ENCODE assay signal across 19 mouse cellular contexts in genomic region chr10:20124576-20124975, GRCm38 (mm10). TPM values are rescaled to one million over a fixed set of nuclear protein-coding genes. Genes with fewer than 3 reads are reported as not detected.
DNase-seq lines count a peak whose midpoint lies in the region; ATAC-seq and TF ChIP-seq lines count a peak whose summit lies in the region.
"Had no signal": no experiment of that assay in that cellular context is flagged by ENCODE, and none has a peak within 500 bp of the region (broad histone marks: within the 10 kb centered on the region; RNA-seq: fewer than 3 reads in every experiment).

No protein-coding gene starts in this region.

- no peak for TF ChIP-seq CTCF in kidney, adult 2 months (conservative IDR thresholded peaks at IDR 0.05; ENCODE audit: insufficient read depth, insufficient read length, low read depth, low read length)
- no peak for TF ChIP-seq CTCF in ES-Bruce4 (IDR thresholded peaks at IDR 0.05; ENCODE audit: low read depth, low read length)

- 0 out of 2 replicates have a peak, but pooled peaks have one; percentile 19 for ATAC-seq in midbrain, embryonic 13.5 days
- no peak for ATAC-seq in midbrain, embryonic 16.5 days
- ATAC-seq: activated CD4-positive, CD25-positive, alpha-beta regulatory T cell, adult 4 months; intestine, postnatal 0 days had no signal

- H3K9me3 ChIP-seq in midbrain, embryonic 13.5 days = no peaks in the 10 kb centered on the region
- no peaks in the 10 kb centered on the region for H3K9me3 ChIP-seq in midbrain, embryonic 16.5 days (replicated peaks; ENCODE audit: control insufficient read depth, low read length, poor library complexity, severe bottlenecking)
- H3K9me3 ChIP-seq in ES-Bruce4 (replicated peaks; ENCODE audit: control insufficient read depth, insufficient read depth, low read length, poor library complexity, severe bottlenecking) = no peaks in the 10 kb centered on the region
- H3K9me3 ChIP-seq: embryonic facial prominence, embryonic 13.5 days; forebrain, embryonic 10.5 days; hindbrain, embryonic 12.5 days; liver, embryonic 15.5 days; neural tube, embryonic 15.5 days had no signal

- peaks cover 7% of the 10 kb centered on the region for H3K4me1 ChIP-seq in kidney, adult 2 months (ENCODE audit: control insufficient read depth, insufficient read depth, low read length)
- no peaks in the 10 kb centered on the region for H3K4me1 ChIP-seq in midbrain, embryonic 13.5 days (replicated peaks)
- no peaks in the 10 kb centered on the region for H3K4me1 ChIP-seq in midbrain, embryonic 16.5 days (ENCODE audit: control insufficient read depth, insufficient read depth, low read length)
- H3K4me1 ChIP-seq in ES-Bruce4 (ENCODE audit: control insufficient read depth, insufficient read depth, low read length) = no peaks in the 10 kb centered on the region
- H3K4me1 ChIP-seq: embryonic facial prominence, embryonic 13.5 days; liver, embryonic 15.5 days had no signal

- no peak overlapping the region for H3K27ac ChIP-seq in kidney, adult 2 months (ENCODE audit: insufficient read depth, low read depth, low read length)
- no peak overlapping the region for H3K27ac ChIP-seq in midbrain, embryonic 13.5 days
- H3K27ac ChIP-seq in midbrain, embryonic 16.5 days (ENCODE audit: low read length) = no peak overlapping the region
- H3K27ac ChIP-seq in ES-Bruce4 (ENCODE audit: insufficient read depth, low read length) = no peak overlapping the region
- H3K27ac ChIP-seq: embryonic facial prominence, embryonic 13.5 days; forebrain, embryonic 10.5 days; hindbrain, embryonic 12.5 days; hindbrain, postnatal 0 days; liver, embryonic 15.5 days; neural tube, embryonic 15.5 days had no signal

- no peak overlapping the region for H3K4me3 ChIP-seq in kidney, adult 2 months (ENCODE audit: insufficient read depth, low read depth, low read length)
- no peak overlapping the region for H3K4me3 ChIP-seq in midbrain, embryonic 13.5 days (replicated peaks)
- no peak overlapping the region for H3K4me3 ChIP-seq in midbrain, embryonic 16.5 days (ENCODE audit: low read depth, low read length)
- H3K4me3 ChIP-seq in ES-Bruce4 (ENCODE audit: low read depth, low read length) = peak overlapping the region; percentile 17; the same call in 1 of the 2 replicates
- H3K4me3 ChIP-seq: embryonic facial prominence, embryonic 13.5 days; forebrain, embryonic 10.5 days; hindbrain, embryonic 12.5 days; liver, embryonic 15.5 days; neural tube, embryonic 15.5 days had no signal

- H3K36me3 ChIP-seq in kidney, adult 2 months (ENCODE audit: control insufficient read depth, insufficient read depth, low read length) = peaks cover 3% of the 10 kb centered on the region
- H3K36me3 ChIP-seq in midbrain, embryonic 13.5 days = no peaks in the 10 kb centered on the region
- H3K36me3 ChIP-seq in midbrain, embryonic 16.5 days (ENCODE audit: control insufficient read depth, insufficient read depth, low read length) = no peaks in the 10 kb centered on the region
- no peaks in the 10 kb centered on the region for H3K36me3 ChIP-seq in ES-Bruce4 (ENCODE audit: control insufficient read depth, insufficient read depth, low read length, poor library complexity, severe bottlenecking)
- H3K36me3 ChIP-seq: forebrain, embryonic 10.5 days; hindbrain, embryonic 12.5 days; neural tube, embryonic 15.5 days had no signal

- 68% methylated on average over 12 of the region's 12 CpGs for WGBS in kidney, adult 2 months
- WGBS in midbrain, embryonic 13.5 days = 83% methylated on average over 12 of the region's 12 CpGs
- 84% methylated on average over 12 of the region's 12 CpGs for WGBS in midbrain, embryonic 16.5 days

- DNase-seq in kidney, adult 2 months = peak; percentile 59
- DNase-seq in kidney, postnatal 25 days = no peak
- DNase-seq in R1 (ENCODE audit: low read depth, low spot score) (peak; percentile 76), liver (no peak)
- DNase-seq in gastrocnemius, postnatal 10 days = no peak

- H3K27me3 ChIP-seq in kidney, adult 2 months (replicated peaks; ENCODE audit: control insufficient read depth, insufficient read depth, low read length) = no peaks in the 10 kb centered on the region
- H3K27me3 ChIP-seq in midbrain, embryonic 13.5 days = no peaks in the 10 kb centered on the region
- H3K27me3 ChIP-seq in midbrain, embryonic 16.5 days (ENCODE audit: control insufficient read depth, insufficient read depth, low read depth, low read length) = no peaks in the 10 kb centered on the region
- no peaks in the 10 kb centered on the region for H3K27me3 ChIP-seq in ES-Bruce4 (ENCODE audit: control insufficient read depth, insufficient read depth, low read length, poor library complexity, severe bottlenecking)
- H3K27me3 ChIP-seq: embryonic facial prominence, embryonic 13.5 days; hindbrain, embryonic 12.5 days; liver, embryonic 15.5 days; neural tube, embryonic 15.5 days had no signal

- no peak for TF ChIP-seq POLR2A in kidney, adult 2 months (IDR thresholded peaks at IDR 0.05; ENCODE audit: low read depth, low read length)
- no peak for TF ChIP-seq POLR2A in ES-Bruce4 (IDR thresholded peaks at IDR 0.05; ENCODE audit: insufficient read depth, low read length)

- no peak overlapping the region for H3K9ac ChIP-seq in midbrain, embryonic 13.5 days (replicated peaks)
- no peak overlapping the region for H3K9ac ChIP-seq in midbrain, embryonic 16.5 days (ENCODE audit: low read depth, low read length)
- peak overlapping the region; percentile 23; the same call in 1 of the 2 replicates for H3K9ac ChIP-seq in ES-Bruce4 (ENCODE audit: low read depth, poor library complexity, severe bottlenecking)
- H3K9ac ChIP-seq: embryonic facial prominence, embryonic 13.5 days; forebrain, postnatal 0 days; hindbrain, embryonic 12.5 days; liver, embryonic 15.5 days; lung, embryonic 14.5 days; neural tube, embryonic 15.5 days had no signal

- H3K4me2 ChIP-seq in midbrain, embryonic 13.5 days (replicated peaks) = no peak overlapping the region
- no peak overlapping the region for H3K4me2 ChIP-seq in midbrain, embryonic 16.5 days (ENCODE audit: low read length)
- H3K4me2 ChIP-seq: embryonic facial prominence, embryonic 13.5 days; heart, embryonic 11.5 days; hindbrain, embryonic 12.5 days; liver, embryonic 15.5 days; lung, embryonic 14.5 days; neural tube, embryonic 15.5 days had no signal

- TF ChIP-seq EP300 in ES-Bruce4 (IDR thresholded peaks at IDR 0.05; ENCODE audit: insufficient read depth, low read depth, low read length) = no peak

RNA-seq across cellular contexts. Expression of gene Map7, which starts 23.7 kb away (rescaled TPM):
- polyA plus RNA-seq in kidney, adult 2 months (2012; rRNA removed) = 30.0 and 31.6 TPM in 2 replicates
- polyA plus RNA-seq in midbrain, embryonic 13.5 days (2015; fragmentation: Nextera tagmentation; extraction: Ambion mirVana) = 5.1 and 5.8 TPM in 2 replicates
- polyA plus RNA-seq in midbrain, embryonic 16.5 days (2015; fragmentation: Nextera tagmentation; extraction: Ambion mirVana) = 8.5 and 10.3 TPM in 2 replicates
- polyA plus RNA-seq in ES-Bruce4 (2011; ENCODE audit: insufficient read depth, insufficient read length, low read depth, missing spikeins) = 108 and 126 TPM in 2 replicates
- 1 to 10 TPM; 1.9 to 2.0 TPM for total RNA-seq in gastrocnemius, postnatal 10 days (2021)

Comparison
In these comparisons a context has a peak if more than half of its experiments do, and no peak if none do; other contexts are left out.
1. DNase-seq: peak in kidney, adult 2 months (single experiment) and R1 (single experiment); none in kidney, postnatal 25 days (0 of 2), gastrocnemius, postnatal 10 days (single experiment) and liver (single experiment).